Mouse (Mus musculus): ENCODE results near the gene Olfr983. TPM values are rescaled to one million over a fixed set of nuclear protein-coding genes. Genes with fewer than 3 reads are reported as not detected.

Olfr983 gene
- polyA plus RNA-seq, 1 experiment from 2014 or later: not detected

DNA sequence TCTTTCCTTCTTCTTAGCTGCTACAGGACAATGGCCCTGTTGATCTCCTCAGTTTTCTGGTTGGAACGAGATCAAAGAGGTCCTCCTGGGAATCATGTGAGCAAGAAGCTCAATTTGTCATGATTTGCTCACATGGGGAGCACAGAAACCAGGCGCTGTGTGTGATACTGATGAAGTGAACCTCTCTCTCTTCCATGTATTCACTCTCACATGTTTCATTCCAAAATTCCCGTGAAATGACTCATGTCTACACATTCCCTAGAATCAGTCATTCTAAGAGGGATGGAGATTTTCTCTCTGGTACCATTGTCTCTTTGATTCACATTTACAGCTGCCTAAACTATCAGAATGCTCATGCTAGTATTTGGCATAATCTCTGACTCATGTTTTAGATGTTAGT, 1.4 kb upstream of the Olfr983 start:
- Histone ChIP-seq H3K4me3 (replicated peaks; ENCODE audit: low read length) (no peak overlapping the region), H3K27me3 (replicated peaks; ENCODE audit: control insufficient read depth, insufficient read depth, low read length) (no peaks in the 10 kb centered on the region), H3K4me1 (replicated peaks; ENCODE audit: control insufficient read depth, insufficient read depth, low read length) (no peaks in the 10 kb centered on the region), H3K9ac (replicated peaks; ENCODE audit: low read depth, low read length) (no peak overlapping the region), H3K9me3 (ENCODE audit: control insufficient read depth, low read length) (no peaks in the 10 kb centered on the region), H3K4me2 (ENCODE audit: low read length) (no peak overlapping the region), H3K36me3 (ENCODE audit: control insufficient read depth, insufficient read depth) (no peaks in the 10 kb centered on the region), H3K27ac (ENCODE audit: low read length) (no peak overlapping the region)
- WGBS: 59% methylated on average over 3 of the region's 3 CpGs
- ATAC-seq: no peak

DNA sequence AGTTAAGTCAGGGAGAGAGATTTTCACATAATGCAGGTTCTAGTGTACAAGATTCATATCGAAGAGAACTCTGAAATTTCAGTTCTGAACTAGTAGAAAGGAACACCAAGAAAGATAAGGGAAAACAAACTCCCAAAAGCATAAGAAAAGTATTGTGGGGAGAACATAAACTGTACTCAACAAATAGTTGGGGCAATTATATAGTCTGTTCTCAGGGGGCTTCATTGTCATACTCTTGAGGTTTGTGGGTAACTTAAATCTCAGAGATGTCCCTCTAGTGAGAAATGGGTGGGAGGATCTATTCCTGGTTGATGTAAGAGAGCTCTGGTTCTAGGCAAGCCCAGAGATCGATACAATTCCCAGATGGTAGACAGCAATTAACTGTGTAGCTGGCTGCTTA, 19.9 kb downstream of the Olfr983 start, which contains the start of gene Olfr982:
Gene Olfr982, plus strand, starts transcription at position 301 of the 400 bp plus-strand sequence.
- Histone ChIP-seq H3K36me3 (ENCODE audit: control insufficient read depth, insufficient read depth) (no peaks in the 10 kb centered on the region), H3K27ac (ENCODE audit: low read length) (no peak within 1 kb of the TSS), H3K9ac (replicated peaks; ENCODE audit: low read depth, low read length) (no peak within 1 kb of the TSS), H3K27me3 (replicated peaks; ENCODE audit: control insufficient read depth, insufficient read depth, low read length) (no peaks in the 10 kb centered on the region), H3K4me3 (replicated peaks; ENCODE audit: low read length) (no peak within 1 kb of the TSS), H3K4me1 (replicated peaks; ENCODE audit: control insufficient read depth, insufficient read depth, low read length) (no peaks in the 10 kb centered on the region), H3K9me3 (ENCODE audit: control insufficient read depth, low read length) (no peaks in the 10 kb centered on the region), H3K4me2 (ENCODE audit: low read length) (no peak within 1 kb of the TSS)
- WGBS: 77% methylated on average over 2 of the region's 2 CpGs
- ATAC-seq: no peak

DNA sequence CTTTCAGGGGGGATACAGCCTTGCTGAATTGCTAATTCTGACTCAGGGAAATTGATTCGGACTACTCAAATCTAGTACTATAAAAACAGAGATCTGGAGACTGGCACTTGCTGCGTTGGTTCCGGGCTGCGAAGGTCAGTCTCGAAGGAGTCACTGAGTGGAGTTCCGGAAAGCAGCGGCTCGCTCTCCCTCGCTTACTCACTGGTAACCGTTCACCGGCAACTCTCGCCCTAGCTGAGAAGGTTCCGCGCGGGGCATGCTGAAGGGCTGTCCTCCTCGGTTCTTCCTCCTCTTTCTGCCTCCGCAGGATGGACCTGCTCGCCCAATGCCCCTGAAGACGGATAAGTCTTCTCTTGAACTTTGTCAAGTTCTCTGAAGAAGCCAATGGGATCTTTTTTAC, 43.3 kb downstream of the Olfr983 start:
- no peak for ATAC-seq
- Histone ChIP-seq H3K27ac (ENCODE audit: low read length) (no peak overlapping the region), H3K36me3 (ENCODE audit: control insufficient read depth, insufficient read depth) (no peaks in the 10 kb centered on the region), H3K9me3 (ENCODE audit: control insufficient read depth, low read length) (no peaks in the 10 kb centered on the region), H3K4me2 (ENCODE audit: low read length) (no peak overlapping the region), H3K4me1 (replicated peaks; ENCODE audit: control insufficient read depth, insufficient read depth, low read length) (no peaks in the 10 kb centered on the region), H3K4me3 (replicated peaks; ENCODE audit: low read length) (no peak overlapping the region), H3K9ac (replicated peaks; ENCODE audit: low read depth, low read length) (no peak overlapping the region), H3K27me3 (replicated peaks; ENCODE audit: control insufficient read depth, insufficient read depth, low read length) (no peaks in the 10 kb centered on the region)
- WGBS: 95% methylated on average over 19 of the region's 19 CpGs

Other genes starting within 250 kb of the Olfr983 start
- not detected in 2 replicates for gene Olfr972, start 227.2 kb downstream of the Olfr983 start, polyA plus RNA-seq (2015; fragmentation: Nextera tagmentation; extraction: Ambion mirVana)
- not detected in 2 replicates for gene Olfr229, start 186.3 kb downstream of the Olfr983 start, polyA plus RNA-seq (2015; fragmentation: Nextera tagmentation; extraction: Ambion mirVana)
- gene Olfr974, start 156.1 kb downstream of the Olfr983 start, polyA plus RNA-seq (2015; fragmentation: Nextera tagmentation; extraction: Ambion mirVana): not detected in 2 replicates
- not detected in 2 replicates for gene Olfr975, start 141.5 kb downstream of the Olfr983 start, polyA plus RNA-seq (2015; fragmentation: Nextera tagmentation; extraction: Ambion mirVana)
- gene Olfr976, start 132.5 kb downstream of the Olfr983 start, polyA plus RNA-seq (2015; fragmentation: Nextera tagmentation; extraction: Ambion mirVana): not detected in 2 replicates
- not detected in 2 replicates for gene Olfr978, start 101.5 kb downstream of the Olfr983 start, polyA plus RNA-seq (2015; fragmentation: Nextera tagmentation; extraction: Ambion mirVana)
- gene Olfr979, start 90.1 kb downstream of the Olfr983 start, polyA plus RNA-seq (2015; fragmentation: Nextera tagmentation; extraction: Ambion mirVana): not detected in 2 replicates
- not detected in 2 replicates for gene Olfr980, start 84.0 kb downstream of the Olfr983 start, polyA plus RNA-seq (2015; fragmentation: Nextera tagmentation; extraction: Ambion mirVana)
- not detected in 2 replicates for gene Olfr981, start 72.1 kb downstream of the Olfr983 start, polyA plus RNA-seq (2015; fragmentation: Nextera tagmentation; extraction: Ambion mirVana)
- not detected in 2 replicates for gene Olfr982, start 19.8 kb downstream of the Olfr983 start, polyA plus RNA-seq (2015; fragmentation: Nextera tagmentation; extraction: Ambion mirVana)
- gene Olfr984, start 20.6 kb upstream of the Olfr983 start, polyA plus RNA-seq (2015; fragmentation: Nextera tagmentation; extraction: Ambion mirVana): not detected in 2 replicates
- gene Olfr985, start 36.6 kb upstream of the Olfr983 start, polyA plus RNA-seq (2015; fragmentation: Nextera tagmentation; extraction: Ambion mirVana): not detected in 2 replicates
- not detected in 2 replicates for gene Tmem225, start 54.5 kb upstream of the Olfr983 start, polyA plus RNA-seq (2015; fragmentation: Nextera tagmentation; extraction: Ambion mirVana)
- not detected in 2 replicates for gene Olfr986, start 87.3 kb upstream of the Olfr983 start, polyA plus RNA-seq (2015; fragmentation: Nextera tagmentation; extraction: Ambion mirVana)
- gene Zfp202, start 98.7 kb upstream of the Olfr983 start, polyA plus RNA-seq (2015; fragmentation: Nextera tagmentation; extraction: Ambion mirVana): 11.0 and 12.0 TPM in 2 replicates
- gene Scn3b, start 175.6 kb upstream of the Olfr983 start, polyA plus RNA-seq (2015; fragmentation: Nextera tagmentation; extraction: Ambion mirVana): 103 and 127 TPM in 2 replicates

All from forebrain, embryonic 16.5 days (tissue).